Mouse (Mus musculus): Measurements from ENCODE around the gene Itga11.
A peak's percentile ranks its signal among the peaks of the same experiment; 100 is the strongest.
"Not testable (repeated sequence)": the region's sequence is repeated elsewhere in the genome, so short reads cannot be mapped to it uniquely, and the experiment has no call there.

Itga11 gene

DNA sequence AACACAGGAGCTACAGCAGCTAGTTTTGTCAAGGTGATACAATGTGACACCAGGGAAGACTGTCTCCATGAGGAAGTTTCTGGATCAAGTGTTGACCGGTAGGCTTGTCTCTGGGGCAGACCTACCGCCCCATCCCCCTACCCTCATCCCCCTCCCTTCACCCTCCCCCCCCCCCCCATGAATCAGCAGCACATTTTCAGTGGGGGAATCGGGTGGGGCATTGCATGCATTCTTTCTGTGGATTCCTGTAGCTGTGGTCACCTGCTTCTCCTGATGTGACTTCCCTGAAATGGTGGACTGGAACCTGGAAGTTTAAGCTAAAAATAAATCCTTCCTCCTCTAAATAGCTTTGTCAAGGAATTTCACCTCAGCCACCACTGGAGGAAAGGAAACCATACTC, 141.9 kb downstream of the Itga11 start:
- no peaks in the 10 kb centered on the region for H3K36me3 ChIP-seq (ENCODE audit: insufficient read depth, low read length)
- no peaks in the 10 kb centered on the region for H3K27me3 ChIP-seq (ENCODE audit: insufficient read depth, low read length)
- TF ChIP-seq CTCF (conservative IDR thresholded peaks at IDR 0.05; ENCODE audit: low read length) = no peak
- no peak for TF ChIP-seq NANOG (IDR thresholded peaks at IDR 0.05; ENCODE audit: borderline replicate concordance, low read length)
- TF ChIP-seq POU5F1 (IDR thresholded peaks at IDR 0.05; ENCODE audit: borderline replicate concordance, low read length) = no peak
- H3K4me1 ChIP-seq (replicated peaks; ENCODE audit: low read depth, low read length) = peaks cover 73% of the 10 kb centered on the region
- no peaks in the 10 kb centered on the region for H3K9me3 ChIP-seq (ENCODE audit: low read length)
- no peak overlapping the region for H3K4me3 ChIP-seq (replicated peaks; ENCODE audit: low read length)

DNA sequence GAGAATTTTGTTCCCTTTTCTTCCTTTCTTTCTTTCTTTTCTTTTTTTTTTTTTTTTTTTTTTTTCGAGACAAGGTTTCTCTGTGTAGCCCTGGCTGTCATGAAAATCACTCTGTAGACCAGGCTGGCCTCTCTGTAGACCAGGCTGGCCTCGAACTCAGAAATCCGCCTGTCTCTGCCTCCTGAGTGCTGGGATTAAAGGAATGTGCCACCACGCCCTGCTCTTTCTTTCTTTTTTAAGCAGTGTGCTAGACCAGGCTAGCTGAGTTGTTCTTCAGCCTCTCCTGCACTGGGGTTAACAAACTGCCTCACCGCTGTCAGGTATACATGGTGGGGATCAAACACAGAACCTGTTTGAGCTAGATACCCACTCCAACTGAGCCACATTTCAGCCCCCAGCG, 142.3 kb downstream of the Itga11 start:
- H3K4me1 ChIP-seq (replicated peaks; ENCODE audit: low read depth, low read length) = peaks cover 74% of the 10 kb centered on the region
- not testable (repeated sequence) for H3K4me3 ChIP-seq (replicated peaks; ENCODE audit: low read length); H3K27me3 ChIP-seq (ENCODE audit: insufficient read depth, low read length); H3K9me3 ChIP-seq (ENCODE audit: low read length); H3K36me3 ChIP-seq (ENCODE audit: insufficient read depth, low read length)

DNA sequence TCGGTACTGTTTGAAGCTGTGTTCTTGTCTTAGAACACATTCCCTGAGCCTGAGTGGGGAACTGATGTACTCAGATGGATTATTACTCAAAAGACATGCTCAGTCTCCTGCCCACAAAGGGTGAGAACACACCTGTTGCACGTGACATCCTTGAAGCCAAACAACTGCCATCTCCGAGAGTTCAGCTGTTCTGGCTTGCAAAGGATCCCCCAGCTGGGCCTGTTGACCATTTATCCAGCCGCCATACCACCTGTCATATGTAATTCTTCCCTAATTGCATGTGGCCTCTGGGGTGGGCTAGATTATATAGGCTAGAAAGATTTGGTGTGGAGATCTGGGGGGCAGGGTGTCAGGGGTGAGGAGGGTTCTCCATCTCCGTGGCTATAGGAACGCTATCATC, 143.2 kb downstream of the Itga11 start:
- Histone ChIP-seq H3K27me3 (ENCODE audit: insufficient read depth, low read length) (no peaks in the 10 kb centered on the region), H3K4me3 (replicated peaks; ENCODE audit: low read length) (no peak overlapping the region), H3K9me3 (ENCODE audit: low read length) (no peaks in the 10 kb centered on the region), H3K36me3 (ENCODE audit: insufficient read depth, low read length) (no peaks in the 10 kb centered on the region), H3K4me1 (replicated peaks; ENCODE audit: low read depth, low read length) (peaks cover 83% of the 10 kb centered on the region)
- no peak for TF ChIP-seq POU5F1 (IDR thresholded peaks at IDR 0.05; ENCODE audit: borderline replicate concordance, low read length)
- TF ChIP-seq NANOG (IDR thresholded peaks at IDR 0.05; ENCODE audit: borderline replicate concordance, low read length) = no peak
- no peak for TF ChIP-seq CTCF (conservative IDR thresholded peaks at IDR 0.05; ENCODE audit: low read length)

DNA sequence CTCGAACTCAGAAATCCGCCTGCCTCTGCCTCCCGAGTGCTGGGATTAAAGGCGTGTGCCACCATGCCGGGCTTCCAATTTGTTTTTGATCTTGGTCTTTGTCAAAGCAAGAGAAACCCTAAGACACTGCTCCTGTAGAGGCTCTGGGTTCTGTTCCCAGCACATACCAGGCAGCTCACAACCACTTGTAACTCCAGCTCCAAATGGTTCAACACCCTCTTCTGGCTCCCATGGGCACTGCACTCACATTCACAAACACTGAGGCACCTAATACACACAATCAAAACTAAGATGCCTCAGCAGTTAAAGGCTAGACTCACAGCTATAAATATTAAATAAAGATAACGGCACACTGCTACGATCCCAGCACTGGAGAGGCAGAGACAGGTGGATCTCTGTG, 144.2 kb downstream of the Itga11 start:
- Histone ChIP-seq H3K27me3 (ENCODE audit: insufficient read depth, low read length) (no peaks in the 10 kb centered on the region), H3K36me3 (ENCODE audit: insufficient read depth, low read length) (no peaks in the 10 kb centered on the region), H3K4me1 (replicated peaks; ENCODE audit: low read depth, low read length) (peaks cover 86% of the 10 kb centered on the region), H3K9me3 (ENCODE audit: low read length) (no peaks in the 10 kb centered on the region), H3K4me3 (replicated peaks; ENCODE audit: low read length) (no peak overlapping the region)
- peak; percentile 32 for TF ChIP-seq CTCF (conservative IDR thresholded peaks at IDR 0.05; ENCODE audit: low read length)
- no peak for TF ChIP-seq POU5F1 (IDR thresholded peaks at IDR 0.05; ENCODE audit: borderline replicate concordance, low read length)
- no peak for TF ChIP-seq NANOG (IDR thresholded peaks at IDR 0.05; ENCODE audit: borderline replicate concordance, low read length)

DNA sequence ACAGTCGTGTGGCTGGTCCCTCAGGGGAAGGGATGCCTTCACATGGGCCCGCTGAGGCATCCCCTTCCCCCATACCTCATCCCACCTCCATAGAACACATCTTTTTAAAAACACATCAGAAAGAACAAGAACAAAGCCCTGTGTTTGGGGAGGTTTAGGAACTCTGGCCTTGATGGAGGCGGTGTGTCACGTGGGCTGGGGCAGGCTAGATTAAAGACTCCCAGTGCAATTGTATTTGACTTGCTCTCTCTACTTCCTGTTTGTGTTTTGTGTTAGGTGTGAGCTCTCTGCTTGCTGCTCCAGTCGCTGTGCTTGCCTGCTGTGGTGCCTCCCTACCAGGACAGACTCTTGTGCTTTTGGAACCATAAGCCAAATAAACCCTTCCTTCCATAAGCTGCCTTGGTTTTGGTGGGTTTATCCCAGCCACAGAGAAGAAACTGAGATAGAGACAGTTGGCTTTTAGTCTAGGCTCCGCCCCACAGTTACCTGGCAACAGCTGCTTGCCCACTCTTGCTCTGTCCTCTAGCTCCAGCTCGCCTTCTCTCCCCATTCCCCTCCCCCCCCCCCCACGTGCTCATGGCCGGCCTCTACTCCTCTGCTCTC, 148.3 kb downstream of the Itga11 start:
- Histone ChIP-seq H3K27me3 (ENCODE audit: insufficient read depth, low read length) (no peaks in the 10 kb centered on the region), H3K4me3 (replicated peaks; ENCODE audit: low read length) (peak overlapping the region; percentile 51), H3K36me3 (ENCODE audit: insufficient read depth, low read length) (no peaks in the 10 kb centered on the region), H3K9me3 (ENCODE audit: low read length) (no peaks in the 10 kb centered on the region), H3K4me1 (replicated peaks; ENCODE audit: low read depth, low read length) (peaks cover 78% of the 10 kb centered on the region)
- TF ChIP-seq NANOG (IDR thresholded peaks at IDR 0.05; ENCODE audit: borderline replicate concordance, low read length) = no peak
- no peak for TF ChIP-seq POU5F1 (IDR thresholded peaks at IDR 0.05; ENCODE audit: borderline replicate concordance, low read length)
- TF ChIP-seq CTCF (conservative IDR thresholded peaks at IDR 0.05; ENCODE audit: low read length) = no peak

DNA sequence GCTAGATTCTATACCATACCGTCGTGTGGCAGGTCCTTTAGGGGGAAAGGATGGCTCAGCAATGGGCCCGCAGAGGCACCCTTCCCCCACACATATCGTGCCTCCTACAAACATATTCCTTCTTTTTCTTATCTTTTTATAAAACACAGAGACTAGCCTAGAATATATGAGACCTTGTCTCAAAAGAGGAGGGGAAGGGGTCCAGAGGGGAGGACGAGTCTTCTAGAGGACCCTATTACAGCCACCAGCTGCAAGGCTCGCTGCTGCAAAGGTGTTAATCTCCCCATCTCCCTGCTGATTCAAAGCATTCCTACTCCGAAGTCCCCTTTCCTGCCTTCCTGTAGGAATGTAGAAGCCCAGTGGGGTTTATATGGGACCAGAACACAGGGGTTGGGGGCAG, 148.8 kb downstream of the Itga11 start:
- Histone ChIP-seq H3K4me3 (replicated peaks; ENCODE audit: low read length) (peak overlapping the region; percentile 51), H3K36me3 (ENCODE audit: insufficient read depth, low read length) (no peaks in the 10 kb centered on the region), H3K27me3 (ENCODE audit: insufficient read depth, low read length) (no peaks in the 10 kb centered on the region), H3K4me1 (replicated peaks; ENCODE audit: low read depth, low read length) (peaks cover 78% of the 10 kb centered on the region), H3K9me3 (ENCODE audit: low read length) (no peaks in the 10 kb centered on the region)
- TF ChIP-seq POU5F1 (IDR thresholded peaks at IDR 0.05; ENCODE audit: borderline replicate concordance, low read length) (no peak), NANOG (IDR thresholded peaks at IDR 0.05; ENCODE audit: borderline replicate concordance, low read length) (no peak), CTCF (conservative IDR thresholded peaks at IDR 0.05; ENCODE audit: low read length) (no peak)

DNA sequence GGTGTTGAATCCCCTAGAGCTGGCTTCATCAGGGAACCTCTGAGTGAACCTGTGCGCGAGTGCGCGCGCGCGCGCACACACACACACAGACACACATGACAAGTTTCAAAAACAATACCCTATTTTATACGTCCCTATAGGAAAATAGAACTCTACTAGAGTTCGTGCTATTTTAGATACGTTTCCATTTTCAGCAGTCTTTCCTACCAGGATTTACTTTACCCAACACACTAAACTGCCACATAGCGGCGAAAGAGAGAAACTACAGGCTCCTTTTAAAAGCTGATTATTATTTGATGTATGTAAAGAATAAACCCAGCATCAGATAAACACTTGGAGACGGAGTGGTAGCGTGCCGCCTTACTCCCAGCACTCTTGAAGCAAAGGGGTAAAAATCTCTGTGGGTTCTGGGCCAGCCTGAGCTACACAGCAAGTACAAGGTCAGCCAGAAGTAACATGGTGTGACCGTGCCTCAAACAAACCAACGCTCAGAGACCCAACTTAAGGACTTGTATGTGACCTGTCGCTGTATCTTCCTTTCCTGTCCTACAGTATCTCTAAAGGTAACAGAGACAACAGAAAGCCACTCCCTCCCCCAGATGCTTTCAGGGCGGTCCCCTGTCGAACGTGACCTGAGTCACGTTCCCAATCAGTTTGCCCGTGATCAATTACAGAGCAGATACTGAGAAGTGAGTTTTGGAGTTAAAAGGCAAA, 150.5 kb downstream of the Itga11 start:
- Histone ChIP-seq H3K4me1 (replicated peaks; ENCODE audit: low read depth, low read length) (peaks cover 78% of the 10 kb centered on the region), H3K9me3 (ENCODE audit: low read length) (no peaks in the 10 kb centered on the region), H3K4me3 (replicated peaks; ENCODE audit: low read length) (peak overlapping the region; percentile 64), H3K36me3 (ENCODE audit: insufficient read depth, low read length) (no peaks in the 10 kb centered on the region), H3K27me3 (ENCODE audit: insufficient read depth, low read length) (no peaks in the 10 kb centered on the region)
- TF ChIP-seq CTCF (conservative IDR thresholded peaks at IDR 0.05; ENCODE audit: low read length) = peak; percentile 72
- no peak for TF ChIP-seq POU5F1 (IDR thresholded peaks at IDR 0.05; ENCODE audit: borderline replicate concordance, low read length)

DNA sequence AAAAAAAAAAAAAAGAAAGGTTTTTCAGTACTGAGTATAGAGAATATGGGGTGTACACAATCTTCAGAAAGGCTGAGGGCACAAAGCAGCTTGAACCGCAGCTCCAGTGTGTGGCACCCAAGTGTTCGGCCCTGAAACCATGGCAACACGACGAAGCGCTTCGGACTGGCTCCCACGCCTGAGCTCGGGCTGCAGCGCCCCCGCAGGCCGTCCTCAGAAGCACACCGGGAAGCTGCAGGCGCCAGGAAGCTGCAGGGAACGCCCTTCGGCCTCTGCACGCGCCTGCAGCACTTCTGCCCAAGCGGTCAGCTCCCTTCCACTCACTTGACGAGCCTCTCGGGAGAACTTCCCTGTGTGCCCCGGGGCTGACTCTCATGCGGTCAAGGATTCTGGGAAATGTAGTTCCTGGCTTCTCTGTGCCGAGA, 151.0 kb downstream of the Itga11 start:
- H3K9me3 ChIP-seq (ENCODE audit: low read length) = no peaks in the 10 kb centered on the region
- peak overlapping the region; percentile 64 for H3K4me3 ChIP-seq (replicated peaks; ENCODE audit: low read length)
- H3K27me3 ChIP-seq (ENCODE audit: insufficient read depth, low read length) = no peaks in the 10 kb centered on the region
- no peaks in the 10 kb centered on the region for H3K36me3 ChIP-seq (ENCODE audit: insufficient read depth, low read length)
- TF ChIP-seq NANOG (IDR thresholded peaks at IDR 0.05; ENCODE audit: borderline replicate concordance, low read length) (no peak), POU5F1 (IDR thresholded peaks at IDR 0.05; ENCODE audit: borderline replicate concordance, low read length) (no peak), CTCF (conservative IDR thresholded peaks at IDR 0.05; ENCODE audit: low read length) (peak; percentile 52)
- peaks cover 82% of the 10 kb centered on the region for H3K4me1 ChIP-seq (replicated peaks; ENCODE audit: low read depth, low read length)

DNA sequence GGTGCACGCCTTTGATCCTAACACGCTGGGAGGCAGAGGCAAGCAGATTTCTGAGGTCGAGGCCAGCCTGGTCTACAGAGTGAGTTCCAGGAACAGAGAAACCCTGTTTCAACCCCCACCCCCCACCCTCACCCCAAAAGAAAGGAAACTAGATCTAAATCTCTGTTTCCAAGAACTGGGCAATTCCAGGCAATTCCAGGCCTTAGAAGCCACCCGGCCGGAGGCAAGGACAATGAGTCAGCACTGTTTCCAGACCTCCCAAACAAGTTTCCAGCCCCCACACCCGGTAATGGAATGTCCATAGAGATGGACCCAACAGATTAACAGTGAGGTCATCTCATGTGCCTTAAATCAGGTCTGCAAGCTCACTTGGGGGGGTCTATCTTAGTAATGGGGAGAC, 152.3 kb downstream of the Itga11 start:
- H3K4me3 ChIP-seq (replicated peaks; ENCODE audit: low read length) = peak overlapping the region; percentile 60
- TF ChIP-seq POU5F1 (IDR thresholded peaks at IDR 0.05; ENCODE audit: borderline replicate concordance, low read length) (no peak), NANOG (IDR thresholded peaks at IDR 0.05; ENCODE audit: borderline replicate concordance, low read length) (peak; percentile 5; the same call in 1 of the 2 replicates)
- no peaks in the 10 kb centered on the region for H3K9me3 ChIP-seq (ENCODE audit: low read length)
- no peaks in the 10 kb centered on the region for H3K36me3 ChIP-seq (ENCODE audit: insufficient read depth, low read length)
- H3K4me1 ChIP-seq (replicated peaks; ENCODE audit: low read depth, low read length) = peaks cover 81% of the 10 kb centered on the region
- no peaks in the 10 kb centered on the region for H3K27me3 ChIP-seq (ENCODE audit: insufficient read depth, low read length)

Data from E14TG2a.4 (cell line).